Mouse (Mus musculus): ENCODE data around the gene Lpin2.

Gene Lpin2

GRCm38 (mm10) chr17:71171161-71171560 is 11.2 kb upstream of the Lpin2 start:
- DNase-seq (ENCODE audit: low spot score) = no peak

GRCm38 (mm10) chr17:71177336-71177735 is 5.0 kb upstream of the Lpin2 start:
- DNase-seq (ENCODE audit: low spot score) = no peak

- DNase-seq (ENCODE audit: low spot score) = no peak
These were observed 4.4 kb upstream of the Lpin2 start for GRCm38 (mm10) chr17:71177949-71178348.

- DNase-seq (ENCODE audit: low spot score) = no peak
These were observed 3.7 kb upstream of the Lpin2 start for GRCm38 (mm10) chr17:71178530-71179181.

GRCm38 (mm10) chr17:71179551-71180309 is 2.6 kb upstream of the Lpin2 start:
- no peak for DNase-seq (ENCODE audit: low spot score)

GRCm38 (mm10) chr17:71180601-71181000 is 1.8 kb upstream of the Lpin2 start:
- no peak for DNase-seq (ENCODE audit: low spot score)

GRCm38 (mm10) chr17:71182871-71183656 is 704 bp downstream of the Lpin2 start:
- peak; percentile 91 for DNase-seq (ENCODE audit: low spot score)

- DNase-seq (ENCODE audit: low spot score) = peak; percentile 17
These were observed 1.4 kb downstream of the Lpin2 start for GRCm38 (mm10) chr17:71183657-71184261.

- DNase-seq (ENCODE audit: low spot score) = no peak
These were observed 2.2 kb downstream of the Lpin2 start for GRCm38 (mm10) chr17:71184356-71185111.

GRCm38 (mm10) chr17:71185368-71185767 is 3.0 kb downstream of the Lpin2 start:
- DNase-seq (ENCODE audit: low spot score) = no peak

- DNase-seq (ENCODE audit: low spot score) = no peak
These were observed 8.2 kb downstream of the Lpin2 start for GRCm38 (mm10) chr17:71190589-71190988.

GRCm38 (mm10) chr17:71191063-71191462 is 8.7 kb downstream of the Lpin2 start:
- no peak for DNase-seq (ENCODE audit: low spot score)

- no peak for DNase-seq (ENCODE audit: low spot score)
These were observed 9.5 kb downstream of the Lpin2 start for GRCm38 (mm10) chr17:71191651-71192419.

GRCm38 (mm10) chr17:71193019-71193418 is 10.7 kb downstream of the Lpin2 start:
- no peak for DNase-seq (ENCODE audit: low spot score)

- no peak for DNase-seq (ENCODE audit: low spot score)
These were observed 11.1 kb downstream of the Lpin2 start for GRCm38 (mm10) chr17:71193485-71193884.

- DNase-seq (ENCODE audit: low spot score) = no peak
These were observed 12.7 kb downstream of the Lpin2 start for GRCm38 (mm10) chr17:71194906-71195632.

GRCm38 (mm10) chr17:71195633-71196391 is 13.5 kb downstream of the Lpin2 start:
- DNase-seq (ENCODE audit: low spot score) = peak; percentile 49

GRCm38 (mm10) chr17:71196415-71196814 is 14.1 kb downstream of the Lpin2 start:
- DNase-seq (ENCODE audit: low spot score) = no peak

GRCm38 (mm10) chr17:71199346-71199745 is 17.0 kb downstream of the Lpin2 start:
- DNase-seq (ENCODE audit: low spot score) = no peak
